Mouse (Mus musculus): ENCODE measurements at regions not wholly inside any gene's neighbourhood (a gene's known extent, or its start where the extent isn't known, plus 50 kb on each side); places are given as distances from the start of the nearest gene placed in this dataset.

DNA sequence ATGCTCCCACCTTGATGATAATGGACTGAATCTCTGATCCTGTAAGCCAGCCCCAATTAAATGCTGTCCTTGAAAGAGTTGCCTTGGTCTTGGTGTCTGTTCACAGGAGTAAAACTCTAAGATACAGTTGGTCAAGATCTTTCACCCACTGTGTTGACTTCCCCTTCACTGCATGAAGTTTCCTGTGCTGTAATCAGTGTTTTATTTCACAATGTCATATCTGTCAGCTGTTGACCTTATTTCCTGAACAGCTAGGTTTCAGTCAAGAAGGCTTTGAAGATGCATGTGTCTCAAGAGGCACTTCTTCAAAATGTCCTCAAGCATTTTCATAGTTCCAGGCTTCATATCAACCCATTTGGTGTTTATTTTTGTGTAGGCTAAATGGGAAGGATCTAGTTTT lies 597.3 kb upstream of the Fam92a start:
- no peak for ATAC-seq

DNA sequence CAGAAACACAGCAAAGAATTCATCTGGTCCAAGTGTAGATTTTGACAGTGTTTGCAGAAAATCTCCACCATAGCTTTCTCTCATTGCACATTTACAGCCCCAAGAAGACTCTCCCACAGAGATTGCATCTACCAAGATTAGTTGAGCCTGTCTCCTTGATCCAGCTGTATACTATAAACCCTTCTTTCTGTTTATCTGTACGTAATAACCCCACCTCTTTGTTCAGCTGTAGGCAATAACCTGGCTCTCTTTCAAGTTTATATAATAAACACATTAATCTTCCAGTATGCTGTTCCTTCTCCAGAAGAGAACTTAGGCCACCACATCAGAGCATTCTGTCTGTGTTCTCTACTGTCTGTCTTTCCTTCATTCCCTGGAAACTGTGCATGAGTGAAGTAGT lies 594.9 kb upstream of the Fam92a start:
- ATAC-seq = no peak

DNA sequence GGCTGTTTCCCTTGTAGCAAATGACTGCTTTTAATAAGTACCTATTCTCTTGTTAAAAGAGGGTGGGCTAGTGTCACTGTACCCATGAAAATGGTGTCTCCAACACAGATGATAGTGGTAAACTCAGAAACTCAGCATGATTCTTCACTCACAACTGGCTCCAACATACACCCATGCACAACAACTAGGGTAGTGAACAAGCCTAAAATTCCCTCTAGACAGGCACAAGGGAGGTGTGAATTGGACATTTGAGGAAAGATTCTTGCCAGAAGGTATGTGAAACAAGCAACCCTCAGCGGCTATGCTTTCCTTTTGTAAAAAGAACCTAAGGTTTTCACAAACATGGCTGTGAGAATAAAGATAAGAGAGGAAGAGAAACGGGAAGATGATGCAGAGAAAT lies 579.0 kb upstream of the Fam92a start:
- ATAC-seq = no peak

DNA sequence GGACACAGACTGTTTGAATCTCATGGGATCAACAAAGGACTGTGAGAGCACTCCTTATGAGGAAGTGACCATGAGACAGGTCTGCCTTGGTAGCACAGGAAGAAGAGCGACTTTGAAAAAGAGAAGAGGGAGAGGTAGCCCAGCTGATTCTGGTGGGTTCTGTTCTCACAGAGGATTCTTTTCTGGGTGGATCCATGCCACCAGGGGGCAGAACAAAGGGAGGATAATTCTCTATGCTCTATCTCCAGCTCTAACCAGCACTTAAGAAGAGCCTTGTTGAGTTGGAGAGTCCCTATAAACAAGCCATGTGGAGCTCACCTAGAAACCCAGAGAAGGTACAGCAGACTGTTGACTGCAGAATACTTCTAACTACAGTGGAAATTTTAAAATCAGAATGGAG lies 578.1 kb upstream of the Fam92a start:
- ATAC-seq = no peak

DNA sequence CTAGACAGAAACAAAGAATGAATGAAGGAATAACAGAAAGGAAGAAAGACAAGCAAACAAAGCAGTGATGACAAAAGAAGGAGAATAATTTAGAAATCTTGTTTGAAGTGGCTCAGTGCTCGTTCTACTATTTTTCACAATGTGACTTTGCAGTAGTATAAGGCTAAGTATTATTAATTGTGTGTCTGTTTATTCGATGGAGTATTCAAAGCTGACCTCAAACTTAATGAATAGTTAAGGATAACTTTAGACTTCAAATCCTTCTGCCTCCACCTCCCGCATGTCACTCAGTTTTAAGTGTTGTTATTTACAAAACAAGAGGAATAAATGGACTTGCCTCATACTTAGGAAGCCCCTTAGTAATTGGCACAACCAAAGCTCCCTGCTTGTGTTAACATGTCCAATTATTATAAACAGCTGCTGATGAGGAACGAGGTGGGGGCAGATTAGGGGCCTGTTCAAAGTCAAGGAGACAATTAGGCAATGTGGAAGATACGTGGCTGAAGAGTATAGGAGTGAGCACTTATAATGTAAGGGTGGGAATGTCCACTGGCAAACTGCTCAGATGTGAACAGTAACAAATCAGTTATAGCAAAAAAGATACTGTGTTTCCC lies 572.0 kb upstream of the Fam92a start:
- ATAC-seq = no peak

DNA sequence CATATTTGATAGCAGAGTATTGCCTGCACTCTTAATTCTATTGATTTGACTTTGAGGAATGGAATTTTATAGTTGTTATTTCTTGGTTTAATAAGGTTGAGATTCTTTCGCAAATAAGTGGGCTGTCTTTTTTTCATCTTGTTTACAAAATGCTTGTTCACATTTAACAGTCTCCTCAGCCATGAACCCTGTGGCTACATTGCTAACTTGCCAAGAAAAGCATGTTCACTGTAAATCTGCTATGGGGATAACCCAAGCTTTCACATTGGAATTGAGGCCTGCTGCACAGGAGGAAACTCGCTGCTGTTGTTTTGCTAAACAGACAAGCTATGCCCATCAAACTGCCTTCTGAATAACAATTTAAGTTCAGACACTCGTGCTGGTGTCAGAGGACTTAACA lies 564.6 kb upstream of the Fam92a start:
- ATAC-seq = no peak

DNA sequence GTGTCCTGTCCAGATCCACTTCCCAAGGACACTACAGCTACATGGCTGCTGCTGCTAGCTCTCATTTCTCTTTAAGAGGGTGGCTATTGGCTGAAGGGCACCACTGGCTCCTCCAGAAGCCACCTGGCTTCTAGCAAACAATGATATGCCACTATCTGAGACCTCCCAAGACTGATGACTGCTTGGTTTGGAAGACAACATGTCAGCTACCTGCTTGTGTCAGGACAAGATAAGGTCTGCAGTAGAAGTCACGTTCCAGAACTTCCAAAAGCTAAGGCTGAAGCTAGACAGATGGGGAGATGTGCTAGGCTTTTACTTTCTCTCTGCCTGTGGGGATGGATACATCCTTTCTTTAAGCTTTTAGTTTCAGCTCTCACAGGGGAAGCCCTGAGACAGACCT lies 528.4 kb upstream of the Fam92a start:
- no peak for ATAC-seq

DNA sequence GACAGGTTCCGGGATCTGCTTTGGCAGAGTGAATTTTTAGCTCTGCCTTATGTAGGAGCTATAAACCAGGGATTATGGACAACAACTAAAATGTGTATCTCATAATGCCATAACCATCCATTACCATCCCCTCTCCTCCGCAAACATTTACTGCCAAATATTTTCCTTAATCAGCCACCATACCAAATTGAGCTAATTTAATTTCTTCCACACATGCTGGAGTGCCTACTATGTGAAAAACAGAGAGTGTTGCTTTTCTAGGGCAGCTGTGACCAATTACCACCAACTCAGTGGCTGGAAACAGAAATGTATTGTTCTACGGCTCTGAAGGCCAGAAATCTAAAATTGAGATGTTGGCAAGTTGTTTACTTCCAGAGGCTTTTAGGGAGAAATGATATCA lies 506.0 kb upstream of the Fam92a start:
- ATAC-seq = no peak

DNA sequence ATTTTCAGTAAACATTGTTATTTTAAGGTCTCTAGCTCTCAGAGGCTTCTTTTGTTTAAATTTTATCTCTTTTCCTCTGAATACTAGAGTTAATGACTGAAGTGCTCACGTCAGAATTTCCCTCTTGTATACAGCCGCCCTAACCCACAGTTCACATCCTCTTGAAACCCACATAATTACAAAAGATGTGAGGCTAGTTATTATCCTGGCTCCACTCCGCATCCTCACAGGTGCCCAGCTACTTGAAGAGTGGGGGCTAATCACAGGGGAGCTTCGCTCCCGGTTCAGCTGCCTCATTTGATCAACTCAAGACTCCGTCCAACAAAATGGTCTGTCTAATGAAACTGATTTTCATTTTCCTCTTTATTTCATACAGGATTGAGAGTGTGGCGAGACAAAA lies 499.6 kb upstream of the Fam92a start:
- ATAC-seq = no peak

DNA sequence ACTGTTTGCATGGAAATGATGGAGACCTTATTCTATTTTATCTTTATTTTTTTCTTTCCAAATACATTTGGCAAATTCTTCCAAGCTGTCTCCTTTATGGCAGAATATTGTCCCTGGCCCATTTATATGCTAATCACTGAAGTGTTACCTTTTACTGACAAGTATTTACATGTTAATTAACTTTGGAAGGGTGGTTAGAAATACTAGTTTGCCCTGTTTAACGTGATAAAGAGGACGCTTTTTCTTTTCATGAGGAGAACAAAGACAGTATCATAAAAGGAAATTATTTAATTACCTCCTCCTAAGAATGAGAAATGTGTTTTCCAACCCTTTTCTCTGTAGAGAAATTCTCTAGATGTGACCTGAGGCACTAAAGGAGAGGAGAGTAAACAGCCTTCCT lies 491.4 kb upstream of the Fam92a start:
- no peak for ATAC-seq

DNA sequence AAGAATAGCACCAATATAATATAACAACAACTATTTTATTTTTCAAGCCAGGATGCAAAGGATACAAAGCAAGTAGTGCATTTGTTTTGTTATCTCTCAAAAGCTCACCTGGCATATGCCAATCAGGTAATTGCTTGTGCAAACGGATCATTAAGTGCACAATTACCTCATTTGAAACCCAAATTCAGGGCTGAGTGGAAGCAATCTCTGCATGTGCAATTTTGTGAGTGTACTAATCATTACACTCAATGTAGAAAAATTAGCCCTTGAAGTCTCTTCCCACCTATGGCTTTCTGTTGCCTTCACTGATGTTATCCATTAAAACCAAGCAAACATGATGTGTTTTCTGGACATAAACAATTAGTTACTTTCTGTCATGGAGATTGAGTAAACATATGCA lies 490.9 kb upstream of the Fam92a start:
- ATAC-seq = no peak

DNA sequence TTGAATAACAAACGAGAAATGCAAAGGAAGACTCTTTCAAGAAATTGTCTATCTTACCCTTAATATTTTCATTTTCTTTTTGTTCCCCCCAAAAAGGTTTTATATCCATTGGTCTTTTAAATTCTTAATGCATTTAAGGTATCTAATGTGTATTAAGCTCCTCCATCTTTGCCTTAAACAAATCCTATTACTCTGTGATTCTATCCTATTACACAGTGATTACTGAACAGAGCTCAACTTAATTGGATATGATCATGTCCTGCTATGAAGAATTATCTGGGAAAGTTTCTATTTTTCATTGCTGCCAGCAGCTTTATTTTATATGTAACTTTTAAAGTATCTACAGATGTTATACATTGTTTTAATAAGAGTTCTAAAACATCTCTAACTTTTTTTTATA lies 487.3 kb upstream of the Fam92a start:
- no peak for ATAC-seq

DNA sequence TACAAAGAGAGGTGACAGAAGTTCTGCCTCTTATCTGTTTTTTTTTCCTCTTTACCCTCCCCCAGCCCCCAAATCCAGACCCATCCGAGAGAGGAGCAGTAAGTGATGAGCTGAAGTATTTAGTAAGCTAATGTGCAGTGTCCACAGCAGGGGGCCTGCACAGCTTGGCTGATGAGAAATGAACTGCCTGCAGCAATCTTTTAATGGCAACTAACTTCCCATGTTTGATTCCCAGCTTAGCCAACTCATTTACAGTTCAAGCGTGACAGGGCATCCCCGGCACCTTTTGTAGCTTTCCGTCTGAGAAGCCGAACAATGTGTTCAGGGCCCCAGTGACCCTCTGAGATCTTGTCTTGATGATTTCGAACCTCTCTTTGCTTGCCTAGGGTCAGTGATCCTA lies 486.8 kb upstream of the Fam92a start:
- ATAC-seq = no peak

DNA sequence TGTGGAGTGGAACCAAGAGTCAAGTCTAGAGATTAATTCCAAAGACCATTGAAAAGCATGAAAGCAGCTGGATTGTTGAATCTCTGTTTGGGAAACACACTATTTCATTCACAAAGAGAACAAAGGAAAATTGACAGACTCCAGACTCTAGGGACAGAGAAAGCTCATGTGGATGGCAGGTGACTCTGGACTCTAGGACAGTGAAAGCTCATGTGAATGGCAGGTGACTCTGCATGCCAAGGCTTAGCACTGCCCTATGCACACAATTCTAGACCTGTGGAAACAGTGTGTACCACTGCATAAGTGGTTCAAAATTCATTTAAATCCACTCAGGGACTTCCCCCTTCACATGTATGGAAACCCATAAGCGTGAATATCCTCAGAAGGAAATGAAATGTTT lies 486.0 kb upstream of the Fam92a start:
- no peak for ATAC-seq

DNA sequence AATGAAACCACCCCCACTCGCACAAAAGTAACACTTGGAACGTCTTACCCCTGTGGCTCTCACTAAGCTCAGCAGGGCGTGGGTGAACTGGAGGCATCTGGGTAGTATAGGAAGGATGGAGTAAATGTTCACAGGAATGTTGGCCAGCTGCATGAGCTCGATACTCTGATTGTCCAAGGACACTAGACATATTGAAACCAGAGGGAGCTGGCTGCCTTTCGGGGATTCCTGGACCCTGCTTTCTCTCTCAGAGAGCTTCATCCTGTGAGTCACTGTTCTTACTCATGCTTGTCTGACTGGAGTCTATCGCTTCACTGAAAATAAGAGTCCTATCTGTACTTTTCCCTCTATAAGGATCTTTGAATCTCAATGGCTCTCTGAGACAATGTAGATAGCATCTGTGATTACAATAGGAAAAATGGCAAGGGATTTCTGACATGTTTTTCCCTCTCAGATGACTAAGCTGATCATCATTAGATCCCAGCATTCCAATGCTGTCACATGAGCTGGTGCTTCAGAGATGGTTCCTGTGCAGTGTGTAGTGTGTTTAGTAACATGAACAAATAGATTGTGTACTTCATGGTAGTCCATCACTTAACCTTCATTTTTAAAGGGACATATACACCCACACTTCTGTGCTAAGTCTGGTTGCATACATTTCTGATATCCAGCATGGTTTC lies 485.2 kb upstream of the Fam92a start:
- ATAC-seq = no peak

DNA sequence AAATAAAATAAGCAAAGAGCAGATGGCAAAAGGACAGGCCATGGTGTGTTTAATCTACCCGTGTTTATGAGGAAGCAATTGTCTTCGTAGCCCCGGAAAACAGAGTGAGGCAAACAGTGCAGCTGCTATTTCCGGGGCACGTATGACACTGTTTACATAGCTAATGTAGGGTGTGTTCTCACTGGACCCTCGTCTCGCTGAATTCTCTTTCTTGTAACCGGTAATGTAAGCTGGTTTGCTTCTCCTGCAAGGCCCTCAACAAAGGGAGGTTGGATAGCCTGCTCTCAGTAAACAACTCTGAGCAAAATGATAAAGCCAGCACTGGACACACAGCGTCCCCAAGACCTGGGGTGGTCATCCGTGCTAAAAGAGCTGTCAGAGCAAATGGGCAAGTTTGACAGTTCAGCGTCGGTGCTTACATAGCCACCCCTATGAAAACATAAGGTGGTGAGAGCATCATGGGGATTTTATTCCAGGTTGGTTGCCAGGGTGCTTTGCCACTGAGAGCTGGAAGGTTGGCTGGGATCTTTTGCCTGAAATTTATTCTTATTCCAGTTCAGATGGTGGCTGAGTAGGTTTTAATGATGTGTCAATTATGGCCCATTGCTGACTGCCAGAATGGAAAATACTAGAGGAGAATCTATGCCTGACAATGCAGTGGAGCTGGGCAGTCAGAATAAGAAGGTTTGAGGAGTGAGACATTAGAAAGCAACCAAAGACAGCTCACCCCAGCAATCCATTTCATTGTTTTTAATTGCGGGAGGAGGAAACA lies 483.8 kb upstream of the Fam92a start:
- no peak for ATAC-seq

DNA sequence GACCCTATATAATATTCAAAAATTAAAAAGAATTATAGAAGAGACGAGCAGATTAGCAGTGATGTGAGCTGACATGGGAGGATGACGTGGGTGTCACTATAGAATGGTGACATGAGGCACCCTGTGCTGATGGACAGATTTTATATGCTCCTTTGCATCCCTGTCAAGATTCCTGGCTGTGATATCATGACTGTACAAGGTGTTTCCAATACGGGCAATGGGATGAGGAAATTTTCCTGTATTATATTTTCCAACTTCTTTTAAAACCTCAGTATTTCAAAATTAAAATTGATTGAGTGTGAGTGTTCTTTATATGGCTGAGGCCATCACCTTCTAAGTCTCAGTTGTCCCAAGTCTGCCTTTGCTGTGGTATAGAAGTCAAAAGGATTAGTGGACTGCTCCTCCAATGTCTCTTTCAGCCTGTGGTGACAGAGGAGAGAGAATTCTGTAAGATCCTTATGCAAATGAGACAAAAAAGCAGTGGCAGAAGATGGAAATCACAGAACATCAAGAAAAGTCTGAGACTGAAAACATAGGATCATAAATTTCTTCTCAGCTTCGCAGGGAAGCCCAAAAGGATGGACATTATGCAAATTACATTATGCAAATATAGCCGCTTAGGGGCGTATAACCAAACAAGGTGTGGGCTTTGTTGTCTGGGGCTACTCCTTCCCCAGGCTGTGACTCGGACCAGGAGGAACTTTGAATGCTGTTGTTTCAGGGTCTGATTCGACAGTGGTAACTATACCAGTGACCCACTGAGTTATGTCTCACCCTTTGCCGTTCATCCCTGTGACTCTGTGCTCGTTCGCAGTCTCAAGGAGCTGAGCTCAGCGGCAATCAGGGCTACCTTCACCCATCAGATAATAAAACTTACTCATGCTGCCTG lies 483.0 kb upstream of the Fam92a start:
- ATAC-seq = no peak

DNA sequence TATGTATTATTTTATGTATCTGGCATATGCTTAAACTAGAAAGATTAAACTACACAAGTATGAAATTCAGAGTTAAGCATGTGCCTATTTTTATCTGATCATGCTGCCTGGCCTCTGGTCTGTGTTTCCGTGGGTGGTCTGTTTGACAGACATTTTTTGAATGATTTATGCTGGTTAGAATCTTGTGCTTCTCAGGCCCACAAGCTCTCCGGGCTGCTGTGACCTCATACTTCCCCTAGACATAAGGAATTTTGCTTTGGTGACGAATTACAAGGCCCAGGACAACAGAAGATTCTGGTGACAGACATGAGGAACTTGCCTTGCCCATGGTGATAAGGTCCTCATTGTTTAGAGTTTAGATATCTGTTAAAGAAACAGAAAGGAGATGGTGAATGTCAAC lies 475.9 kb upstream of the Fam92a start:
- ATAC-seq = no peak

DNA sequence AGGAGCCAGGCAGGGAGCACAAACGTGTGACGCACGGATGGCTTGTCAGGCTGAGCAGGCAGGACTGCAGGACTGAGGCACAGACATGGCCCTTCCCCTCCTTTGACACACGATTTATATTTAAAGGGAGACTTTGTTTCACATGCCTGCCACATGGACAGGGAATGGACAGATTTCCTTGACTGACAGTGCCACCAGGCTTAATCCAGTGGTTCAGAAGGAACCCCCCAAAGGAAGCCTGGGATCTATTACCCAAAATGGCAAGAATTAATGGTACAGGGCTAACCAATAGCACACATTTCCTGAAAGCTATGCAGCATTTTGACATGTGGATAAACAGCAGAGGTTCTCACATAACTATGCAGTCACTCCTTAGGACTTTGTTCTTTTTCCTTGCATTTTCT lies 470.7 kb upstream of the Fam92a start:
- no peak for ATAC-seq

DNA sequence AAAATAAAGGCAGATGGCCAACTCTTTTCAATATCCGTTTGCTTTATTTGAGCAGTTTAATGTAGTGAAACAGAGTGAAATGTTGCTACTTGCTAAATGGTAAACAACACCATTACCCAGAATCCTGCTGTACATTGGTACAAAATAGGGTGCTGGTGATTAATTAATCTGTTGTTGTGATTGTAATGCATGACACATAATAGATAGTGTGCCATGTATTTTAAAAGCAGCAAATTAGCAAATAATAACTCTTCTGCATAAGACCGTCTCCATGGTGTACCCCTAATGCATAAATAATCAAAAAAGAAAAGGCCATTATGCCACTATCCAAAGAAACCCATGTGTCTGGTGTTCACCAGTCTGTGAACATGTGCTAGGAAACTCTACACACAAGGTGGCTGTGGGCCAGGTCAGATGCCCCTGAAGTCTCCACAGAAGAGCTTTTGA lies 457.6 kb upstream of the Fam92a start:
- ATAC-seq = no peak

DNA sequence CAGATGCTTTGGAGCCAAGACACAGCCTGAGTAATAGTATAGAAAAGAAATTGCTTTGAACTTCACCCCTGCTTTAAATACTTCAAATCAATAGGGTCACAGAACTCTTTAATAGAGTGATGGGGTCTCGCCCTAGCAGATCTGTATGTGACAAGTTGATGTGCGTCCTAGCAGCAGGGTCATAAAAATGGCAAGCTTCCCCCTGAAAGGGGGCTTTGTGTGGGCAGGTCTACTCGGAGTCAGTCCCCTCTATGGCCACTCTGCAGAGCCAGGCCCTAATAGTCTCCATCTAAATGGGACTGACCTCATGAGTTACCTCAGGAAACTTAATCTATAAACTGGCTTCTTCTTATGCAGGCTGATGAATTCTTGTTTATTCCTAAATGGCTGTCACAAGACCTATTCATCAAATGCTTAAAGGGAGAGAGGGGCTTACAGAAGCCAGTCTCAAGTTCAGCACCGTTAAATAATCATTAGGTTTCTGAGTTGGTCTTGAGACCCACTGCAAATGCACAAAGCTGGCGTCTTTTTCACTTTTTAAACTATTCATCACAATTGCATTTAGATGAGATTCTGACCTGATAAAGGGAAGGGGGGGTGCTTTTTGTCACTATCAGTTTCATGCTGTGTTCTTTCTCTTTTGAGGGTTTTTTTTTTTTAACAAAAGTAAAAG lies 457.0 kb upstream of the Fam92a start:
- ATAC-seq = no peak

DNA sequence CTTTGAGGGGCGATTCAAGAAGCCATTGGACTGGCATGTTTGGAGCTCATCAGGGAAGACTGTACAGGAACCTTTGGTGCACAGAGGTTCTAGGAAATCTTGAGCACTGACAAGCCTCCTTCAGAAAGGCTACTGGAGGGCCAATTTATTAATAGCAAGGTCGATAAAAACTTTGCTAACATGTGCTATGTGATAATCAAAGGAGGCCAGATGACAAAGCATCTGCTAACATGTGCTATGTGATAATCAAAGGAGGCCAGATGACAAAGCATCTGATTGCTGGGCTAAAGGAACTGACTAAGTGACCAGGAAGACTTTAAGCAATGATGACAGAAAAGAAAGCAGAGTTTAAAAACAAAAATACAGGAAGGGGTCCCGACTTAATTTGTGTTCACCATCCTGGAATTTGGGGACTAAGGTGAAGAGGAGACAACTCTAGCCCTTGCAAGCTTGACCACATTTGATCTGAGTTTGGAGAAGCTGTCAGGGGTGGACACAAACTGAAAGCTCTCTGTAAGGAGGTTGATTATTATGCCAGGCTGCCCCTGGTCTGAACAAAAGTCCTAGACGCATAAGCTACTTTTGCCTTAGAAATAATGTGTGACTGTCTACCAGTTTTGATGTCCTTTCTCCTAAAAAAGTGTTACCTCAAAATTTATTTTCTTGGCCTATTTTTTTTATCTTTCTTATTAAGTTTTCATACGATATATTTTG lies 455.5 kb upstream of the Fam92a start:
- no peak for ATAC-seq
